Mouse (Mus musculus): ENCODE data around the gene Gm20388. TPM values are rescaled to one million over a fixed set of nuclear protein-coding genes. Genes with fewer than 3 reads are reported as not detected.
A peak's percentile ranks its signal among the peaks of the same experiment; 100 is the strongest.

The Gm20388 gene
- polyA plus RNA-seq, 1 experiment from 2014 or later, result 7.4 TPM

DNA sequence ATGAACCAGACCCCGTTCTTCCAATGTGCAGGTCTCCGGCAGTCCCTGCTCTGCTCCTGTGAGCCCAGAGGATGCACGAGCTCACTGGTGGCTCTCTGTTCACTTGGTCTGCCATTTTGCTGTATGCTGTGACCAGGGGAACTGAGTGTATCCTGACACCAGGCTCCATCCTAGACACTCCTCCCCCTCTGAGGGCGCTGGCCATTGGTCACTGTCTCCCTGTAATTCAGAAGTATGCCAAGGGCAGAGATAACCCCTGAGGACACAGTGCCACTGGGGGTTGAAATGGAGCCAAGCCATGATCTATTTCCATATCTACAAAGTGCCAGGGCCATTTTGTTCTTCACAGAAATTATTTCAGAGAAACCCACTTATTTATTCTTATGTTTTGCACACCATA is 937.8 kb downstream of the Gm20388 start:
- ATAC-seq (ENCODE audit: insufficient read depth, low FRiP score), result no peak
- WGBS, result 66% methylated on average over 4 of the region's 4 CpGs
- no peak overlapping the region for H3K4me3 ChIP-seq (replicated peaks; ENCODE audit: low read length)
- H3K9ac ChIP-seq (ENCODE audit: low read length), result no peak overlapping the region
- peaks cover 14% of the 10 kb centered on the region for H3K4me1 ChIP-seq (ENCODE audit: control insufficient read depth, insufficient read depth, low read length)
- H3K9me3 ChIP-seq (replicated peaks; ENCODE audit: control insufficient read depth, low read length), result no peaks in the 10 kb centered on the region
- H3K4me2 ChIP-seq (ENCODE audit: low read depth, low read length), result no peak overlapping the region
- no peaks in the 10 kb centered on the region for H3K27me3 ChIP-seq (ENCODE audit: control insufficient read depth, insufficient read depth, low read length)
- H3K27ac ChIP-seq (ENCODE audit: low read length), result no peak overlapping the region
- no peaks in the 10 kb centered on the region for H3K36me3 ChIP-seq (ENCODE audit: control insufficient read depth, insufficient read depth, low read length)

DNA sequence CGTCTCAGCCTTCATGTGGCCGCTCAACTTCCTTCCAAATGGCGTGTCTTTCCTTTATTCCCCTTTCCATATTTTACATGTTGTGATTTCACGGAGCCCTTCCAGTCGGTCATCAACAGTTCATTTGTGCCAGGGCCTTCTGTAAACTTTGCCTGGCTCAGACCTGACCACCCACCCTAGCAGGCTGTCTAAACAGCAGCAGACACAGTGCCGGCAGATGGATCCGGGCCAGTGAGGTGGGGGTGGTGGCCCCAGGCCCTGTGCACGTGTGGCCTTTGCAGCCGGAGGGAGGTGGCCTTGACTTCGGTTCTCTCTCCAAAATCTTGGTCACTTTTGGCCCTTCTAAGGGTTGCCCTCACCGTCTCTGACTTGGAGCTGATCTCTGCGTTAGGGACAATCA is 940.8 kb downstream of the Gm20388 start:
- no peaks in the 10 kb centered on the region for H3K36me3 ChIP-seq (ENCODE audit: control insufficient read depth, insufficient read depth, low read length)
- no peak for ATAC-seq (ENCODE audit: insufficient read depth, low FRiP score)
- no peak overlapping the region for H3K27ac ChIP-seq (ENCODE audit: low read length)
- H3K9me3 ChIP-seq (replicated peaks; ENCODE audit: control insufficient read depth, low read length), result no peaks in the 10 kb centered on the region
- H3K4me2 ChIP-seq (ENCODE audit: low read depth, low read length), result no peak overlapping the region
- H3K4me1 ChIP-seq (ENCODE audit: control insufficient read depth, insufficient read depth, low read length), result peaks cover 12% of the 10 kb centered on the region; the same call in 1 of the 2 replicates
- H3K4me3 ChIP-seq (replicated peaks; ENCODE audit: low read length), result no peak overlapping the region
- no peaks in the 10 kb centered on the region for H3K27me3 ChIP-seq (ENCODE audit: control insufficient read depth, insufficient read depth, low read length)
- WGBS, result 70% methylated on average over 12 of the region's 12 CpGs
- H3K9ac ChIP-seq (ENCODE audit: low read length), result no peak overlapping the region

DNA sequence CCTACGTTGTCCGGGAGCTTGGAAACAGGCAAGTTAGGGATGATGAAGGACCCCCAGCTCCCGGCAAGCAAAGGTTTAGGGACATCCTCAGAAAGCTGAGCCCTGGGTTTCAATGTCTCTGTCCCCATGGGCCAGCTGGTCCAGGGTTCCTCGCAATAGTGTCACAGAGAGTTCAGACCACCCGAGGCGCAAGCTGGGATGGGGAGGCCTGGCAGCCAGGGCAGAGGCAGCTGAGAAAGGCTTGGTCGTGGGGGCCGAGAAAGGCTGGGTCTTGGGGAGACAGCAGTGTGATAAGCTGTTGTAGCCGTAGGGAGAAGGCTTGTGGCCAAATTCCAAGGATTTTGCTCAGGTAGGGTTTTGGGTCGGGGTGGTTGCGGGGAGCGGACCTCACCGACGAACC is 949.2 kb downstream of the Gm20388 start:
- H3K9ac ChIP-seq (ENCODE audit: low read length), result peak overlapping the region; percentile 59
- H3K4me3 ChIP-seq (replicated peaks; ENCODE audit: low read length), result no peak overlapping the region
- H3K4me1 ChIP-seq (ENCODE audit: control insufficient read depth, insufficient read depth, low read length), result peaks cover 21% of the 10 kb centered on the region
- H3K4me2 ChIP-seq (ENCODE audit: low read depth, low read length), result 0 out of 2 replicates have a peak overlapping the region, but pooled peaks have one; percentile 17
- 51% methylated on average over 14 of the region's 14 CpGs for WGBS
- no peaks in the 10 kb centered on the region for H3K9me3 ChIP-seq (replicated peaks; ENCODE audit: control insufficient read depth, low read length)
- no peaks in the 10 kb centered on the region for H3K27me3 ChIP-seq (ENCODE audit: control insufficient read depth, insufficient read depth, low read length)
- H3K36me3 ChIP-seq (ENCODE audit: control insufficient read depth, insufficient read depth, low read length), result no peaks in the 10 kb centered on the region
- no peak for ATAC-seq (ENCODE audit: insufficient read depth, low FRiP score)
- peak overlapping the region; percentile 95 for H3K27ac ChIP-seq (ENCODE audit: low read length)

DNA sequence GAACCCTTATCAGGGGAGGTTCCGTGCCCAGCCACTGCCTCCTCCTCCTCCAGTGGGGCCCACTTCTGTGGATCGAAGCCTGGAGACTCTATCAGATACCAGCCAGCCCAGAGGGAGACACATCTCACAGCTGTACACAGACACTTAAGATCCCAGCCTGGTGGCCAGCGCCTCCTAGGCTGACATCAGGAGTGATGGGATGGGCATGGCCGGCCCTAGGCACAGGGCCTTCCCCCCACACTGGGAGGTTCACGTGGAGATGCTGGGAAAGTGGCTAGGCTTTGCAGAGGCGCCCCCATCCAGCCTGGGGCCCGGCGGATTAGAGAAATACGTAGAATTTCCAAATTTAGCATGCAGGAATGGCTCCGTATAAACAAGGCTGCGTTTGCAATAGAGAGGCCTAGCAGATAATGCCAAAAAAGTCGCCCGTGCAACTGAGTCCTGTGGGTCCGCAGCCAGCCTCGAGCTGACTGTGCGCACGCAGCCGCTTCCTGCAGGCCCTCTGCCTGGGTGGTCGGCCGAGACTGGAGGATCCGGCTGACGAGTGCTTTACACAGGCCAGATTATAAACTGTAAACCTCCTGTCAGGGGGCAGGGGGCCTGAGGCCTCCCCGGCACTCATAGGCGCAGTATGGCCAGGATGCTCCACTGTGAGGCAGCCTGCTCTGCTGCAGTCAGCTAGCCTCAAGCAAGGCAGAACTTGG is 949.9 kb downstream of the Gm20388 start:
- Histone ChIP-seq H3K27me3 (ENCODE audit: control insufficient read depth, insufficient read depth, low read length) (no peaks in the 10 kb centered on the region), H3K4me1 (ENCODE audit: control insufficient read depth, insufficient read depth, low read length) (peaks cover 21% of the 10 kb centered on the region), H3K9me3 (replicated peaks; ENCODE audit: control insufficient read depth, low read length) (no peaks in the 10 kb centered on the region), H3K9ac (ENCODE audit: low read length) (peak overlapping the region; percentile 59), H3K27ac (ENCODE audit: low read length) (peak overlapping the region; percentile 95), H3K4me2 (ENCODE audit: low read depth, low read length) (0 out of 2 replicates have a peak overlapping the region, but pooled peaks have one; percentile 17), H3K4me3 (replicated peaks; ENCODE audit: low read length) (no peak overlapping the region), H3K36me3 (ENCODE audit: control insufficient read depth, insufficient read depth, low read length) (no peaks in the 10 kb centered on the region)
- ATAC-seq (ENCODE audit: insufficient read depth, low FRiP score), result peak; percentile 91
- 27% methylated on average over 24 of the region's 24 CpGs for whole genome bisulfite sequencing

DNA sequence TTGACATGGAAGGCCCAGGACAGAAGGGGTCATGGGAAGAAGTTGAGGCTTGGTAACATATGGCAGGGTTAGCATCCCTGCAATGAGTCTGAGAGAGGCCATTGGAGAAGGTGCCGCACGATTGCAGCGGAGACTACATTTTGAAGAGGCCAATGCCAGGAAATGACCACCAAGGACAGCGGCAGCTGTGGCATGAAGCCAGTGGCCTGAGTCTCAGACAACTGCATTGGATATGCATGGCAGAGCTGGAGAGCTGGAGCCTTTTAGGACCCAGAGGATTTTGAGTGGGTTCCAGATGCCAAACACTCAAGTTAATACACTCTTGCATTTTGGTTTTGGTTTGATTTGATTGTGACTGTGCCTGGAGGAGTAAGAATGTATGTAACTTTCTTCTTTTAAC is 953.0 kb downstream of the Gm20388 start:
- H3K9ac ChIP-seq (ENCODE audit: low read length), result no peak overlapping the region
- H3K4me1 ChIP-seq (ENCODE audit: control insufficient read depth, insufficient read depth, low read length), result peaks cover 23% of the 10 kb centered on the region
- H3K36me3 ChIP-seq (ENCODE audit: control insufficient read depth, insufficient read depth, low read length), result no peaks in the 10 kb centered on the region
- WGBS, result 76% methylated on average over 4 of the region's 4 CpGs
- H3K27me3 ChIP-seq (ENCODE audit: control insufficient read depth, insufficient read depth, low read length), result no peaks in the 10 kb centered on the region
- no peak overlapping the region for H3K27ac ChIP-seq (ENCODE audit: low read length)
- H3K9me3 ChIP-seq (replicated peaks; ENCODE audit: control insufficient read depth, low read length), result no peaks in the 10 kb centered on the region
- H3K4me3 ChIP-seq (replicated peaks; ENCODE audit: low read length), result no peak overlapping the region
- H3K4me2 ChIP-seq (ENCODE audit: low read depth, low read length), result no peak overlapping the region
- ATAC-seq (ENCODE audit: insufficient read depth, low FRiP score), result no peak

DNA sequence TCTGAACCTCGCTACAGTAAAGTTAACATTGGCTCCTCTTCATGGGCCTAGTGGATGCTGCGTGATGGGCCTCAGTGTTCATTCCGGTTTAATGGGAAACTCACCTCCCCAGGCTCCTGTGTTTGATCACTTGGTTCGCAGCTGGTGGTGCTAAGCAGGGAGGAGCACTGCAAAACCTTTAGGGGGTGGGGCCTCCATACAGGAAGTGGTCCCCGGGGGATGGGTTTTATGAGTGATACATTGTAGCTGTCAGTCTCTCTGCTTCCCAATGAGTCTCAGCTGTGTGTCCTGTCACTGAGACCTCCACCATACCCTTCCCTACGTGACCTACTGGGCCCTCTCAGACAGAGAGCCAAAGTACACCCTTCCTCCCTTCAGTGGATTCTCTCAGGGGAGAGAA is 956.7 kb downstream of the Gm20388 start:
- Histone ChIP-seq H3K4me3 (replicated peaks; ENCODE audit: low read length) (no peak overlapping the region), H3K9ac (ENCODE audit: low read length) (no peak overlapping the region), H3K9me3 (replicated peaks; ENCODE audit: control insufficient read depth, low read length) (no peaks in the 10 kb centered on the region), H3K27ac (ENCODE audit: low read length) (no peak overlapping the region), H3K4me2 (ENCODE audit: low read depth, low read length) (no peak overlapping the region), H3K4me1 (ENCODE audit: control insufficient read depth, insufficient read depth, low read length) (peaks cover 4% of the 10 kb centered on the region; the same call in 1 of the 2 replicates), H3K27me3 (ENCODE audit: control insufficient read depth, insufficient read depth, low read length) (no peaks in the 10 kb centered on the region), H3K36me3 (ENCODE audit: control insufficient read depth, insufficient read depth, low read length) (no peaks in the 10 kb centered on the region)
- 59% methylated on average over 6 of the region's 6 CpGs for WGBS
- ATAC-seq (ENCODE audit: insufficient read depth, low FRiP score), result no peak

DNA sequence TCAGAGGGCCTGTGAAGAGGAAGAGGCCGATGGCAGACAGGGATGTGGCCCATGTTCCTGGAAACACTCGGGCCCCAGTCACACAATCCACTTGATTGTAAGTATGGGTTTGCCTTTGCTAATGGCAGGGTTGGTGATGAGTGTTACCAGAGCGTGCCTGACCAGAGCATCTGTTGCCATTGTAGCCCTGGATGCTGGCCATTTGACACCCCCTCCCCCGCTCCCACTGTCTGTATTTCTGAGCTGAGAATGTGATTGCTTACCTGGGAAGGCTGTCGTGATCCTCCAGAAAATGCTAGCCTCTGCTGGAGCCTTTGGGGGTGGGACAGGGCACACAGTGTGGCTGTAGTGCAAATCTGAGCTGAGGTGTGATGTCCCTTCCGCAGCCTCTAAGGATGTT is 962.0 kb downstream of the Gm20388 start:
- Histone ChIP-seq H3K9ac (ENCODE audit: low read length) (no peak overlapping the region), H3K36me3 (ENCODE audit: control insufficient read depth, insufficient read depth, low read length) (no peaks in the 10 kb centered on the region), H3K27ac (ENCODE audit: low read length) (no peak overlapping the region), H3K4me3 (replicated peaks; ENCODE audit: low read length) (no peak overlapping the region), H3K9me3 (replicated peaks; ENCODE audit: control insufficient read depth, low read length) (no peaks in the 10 kb centered on the region), H3K4me2 (ENCODE audit: low read depth, low read length) (no peak overlapping the region), H3K27me3 (ENCODE audit: control insufficient read depth, insufficient read depth, low read length) (peaks cover 3% of the 10 kb centered on the region; the same call in 1 of the 2 replicates), H3K4me1 (ENCODE audit: control insufficient read depth, insufficient read depth, low read length) (0 out of 2 replicates have a peak, but pooled peaks cover 2% of the 10 kb centered on the region)
- no peak for ATAC-seq (ENCODE audit: insufficient read depth, low FRiP score)
- 78% methylated on average over 6 of the region's 6 CpGs for WGBS

DNA sequence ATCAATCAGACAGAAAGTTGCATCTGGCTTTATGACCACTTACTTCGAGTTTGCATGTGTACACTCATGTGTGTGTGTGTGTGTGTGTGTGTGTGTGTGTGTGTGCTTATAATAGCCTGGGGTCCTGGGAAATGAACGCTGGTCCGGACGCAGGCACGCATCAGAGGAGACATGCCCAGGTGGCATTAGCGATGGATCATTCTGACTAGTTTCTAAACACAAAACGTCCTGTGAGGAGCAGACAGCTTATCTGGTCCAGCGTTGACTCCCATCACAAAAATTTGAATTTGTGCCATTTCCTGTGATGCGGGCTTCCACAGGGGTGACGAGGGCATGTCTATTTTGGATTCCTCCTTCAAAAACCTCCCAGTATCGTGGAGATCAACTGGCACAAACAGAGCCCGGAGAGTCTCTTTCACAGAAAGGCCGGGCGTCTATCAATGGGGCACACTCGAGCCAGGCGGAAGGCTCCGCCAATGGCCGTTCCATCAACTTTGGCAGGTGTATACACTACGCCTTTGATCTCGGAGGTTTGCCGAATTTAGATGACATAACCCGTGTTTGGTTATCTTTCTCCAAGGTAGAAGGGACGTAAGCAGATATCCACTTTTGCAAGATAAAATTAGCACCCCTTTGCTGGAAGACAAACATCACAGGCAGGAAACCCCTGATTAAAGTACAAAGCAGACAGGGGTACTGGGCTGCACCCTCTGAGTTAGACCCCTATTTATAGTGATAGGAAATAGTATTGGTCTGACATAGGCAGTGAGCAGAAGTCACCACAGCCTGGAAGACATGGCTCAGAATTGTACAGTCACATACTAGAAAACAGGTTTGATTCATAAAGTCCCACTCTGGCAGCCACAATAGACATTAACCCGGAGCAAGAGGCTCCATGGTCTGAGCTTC is 965.6 kb downstream of the Gm20388 start:
- Histone ChIP-seq H3K36me3 (ENCODE audit: control insufficient read depth, insufficient read depth, low read length) (no peaks in the 10 kb centered on the region), H3K4me1 (ENCODE audit: control insufficient read depth, insufficient read depth, low read length) (peaks cover 5% of the 10 kb centered on the region), H3K27ac (ENCODE audit: low read length) (no peak overlapping the region), H3K9me3 (replicated peaks; ENCODE audit: control insufficient read depth, low read length) (no peaks in the 10 kb centered on the region), H3K9ac (ENCODE audit: low read length) (no peak overlapping the region), H3K4me2 (ENCODE audit: low read depth, low read length) (no peak overlapping the region), H3K4me3 (replicated peaks; ENCODE audit: low read length) (no peak overlapping the region), H3K27me3 (ENCODE audit: control insufficient read depth, insufficient read depth, low read length) (peaks cover 10% of the 10 kb centered on the region; the same call in 1 of the 2 replicates)
- 33% methylated on average over 24 of the region's 24 CpGs for WGBS
- no peak for ATAC-seq (ENCODE audit: insufficient read depth, low FRiP score)

DNA sequence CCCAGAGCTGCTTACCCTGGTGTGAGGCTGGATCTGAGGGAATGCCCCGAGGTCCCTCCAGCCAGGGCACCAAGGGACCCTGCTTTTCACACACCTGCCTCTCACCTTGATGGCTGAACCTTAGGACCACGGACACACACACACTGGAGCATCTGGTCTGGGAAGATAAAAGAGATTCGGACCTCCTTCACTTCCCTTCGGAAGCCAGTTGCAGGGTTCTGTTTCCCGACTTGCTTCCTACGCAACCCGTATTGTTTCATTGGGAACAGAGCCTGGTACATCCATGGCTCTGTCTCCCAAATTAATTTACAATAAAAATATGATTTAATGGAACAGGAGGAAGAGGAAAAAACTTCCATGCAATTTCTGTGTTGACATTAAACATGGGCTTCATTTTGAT is 966.4 kb downstream of the Gm20388 start:
- Histone ChIP-seq H3K27ac (ENCODE audit: low read length) (no peak overlapping the region), H3K27me3 (ENCODE audit: control insufficient read depth, insufficient read depth, low read length) (peaks cover 12% of the 10 kb centered on the region; the same call in 1 of the 2 replicates), H3K4me3 (replicated peaks; ENCODE audit: low read length) (no peak overlapping the region), H3K4me2 (ENCODE audit: low read depth, low read length) (no peak overlapping the region), H3K9me3 (replicated peaks; ENCODE audit: control insufficient read depth, low read length) (no peaks in the 10 kb centered on the region), H3K36me3 (ENCODE audit: control insufficient read depth, insufficient read depth, low read length) (no peaks in the 10 kb centered on the region), H3K9ac (ENCODE audit: low read length) (no peak overlapping the region), H3K4me1 (ENCODE audit: control insufficient read depth, insufficient read depth, low read length) (peaks cover 8% of the 10 kb centered on the region)
- WGBS, result 67% methylated on average over 7 of the region's 7 CpGs
- no peak for ATAC-seq (ENCODE audit: insufficient read depth, low FRiP score)
